Mouse (Mus musculus) erythroblast, embryonic 14.5 days (primary cell): ENCODE results near the gene Serinc5.

Source experiments
- GATA1 ChIP-seq: IDR thresholded peaks from 2 replicates; pipeline ENCODE4 v1.6.1; 2012; ENCODE audit warnings: low read length, inconsistent platforms, mixed read lengths
- TAL1 ChIP-seq: IDR thresholded peaks from 3 replicates; pipeline ENCODE4 v1.6.1; 2012; ENCODE audit warnings: low read length, inconsistent platforms, mixed read lengths

- TF ChIP-seq GATA1 (no peak), TAL1 (no peak)
Observed at GRCm38 (mm10) chr13:92649111-92649510, 38.2 kb downstream of the Serinc5 start.
